Mouse (Mus musculus): Measurements from ENCODE around the gene Son.
"Not testable (repeated sequence)": the region's sequence is repeated elsewhere in the genome, so short reads cannot be mapped to it uniquely, and the experiment has no call there.

The Son gene

GRCm38 (mm10) chr16:91639161-91639560, 8.1 kb upstream of the Son start:
- no peak for DNase-seq (ENCODE audit: low read depth)

GRCm38 (mm10) chr16:91639636-91640035, 7.7 kb upstream of the Son start:
- DNase-seq (ENCODE audit: low read depth) = no peak

GRCm38 (mm10) chr16:91640171-91640570, 7.1 kb upstream of the Son start:
- DNase-seq (ENCODE audit: low read depth) = no peak

- no peak for DNase-seq (ENCODE audit: low read depth)
These were observed 2.4 kb upstream of the Son start for GRCm38 (mm10) chr16:91644901-91645300.

GRCm38 (mm10) chr16:91645420-91645819, 1.9 kb upstream of the Son start:
- not testable (repeated sequence) for DNase-seq (ENCODE audit: low read depth)

- peak; percentile 65 for DNase-seq (ENCODE audit: low read depth)
These were observed 1.2 kb upstream of the Son start for GRCm38 (mm10) chr16:91645995-91646602.

GRCm38 (mm10) chr16:91646681-91647419, 456 bp upstream of the Son start, which contains the start of gene Gart:
Gene Gart (minus strand): TSS chr16:91646952.
- DNase-seq (ENCODE audit: low read depth) = peak; percentile 91

GRCm38 (mm10) chr16:91648220-91648550, 879 bp downstream of the Son start:
- peak; percentile 82 for DNase-seq (ENCODE audit: low read depth)

GRCm38 (mm10) chr16:91649246-91649645, 1.9 kb downstream of the Son start:
- DNase-seq (ENCODE audit: low read depth) = no peak

GRCm38 (mm10) chr16:91649781-91650180, 2.5 kb downstream of the Son start:
- DNase-seq (ENCODE audit: low read depth) = no peak

GRCm38 (mm10) chr16:91652191-91652590, 4.9 kb downstream of the Son start:
- no peak for DNase-seq (ENCODE audit: low read depth)

GRCm38 (mm10) chr16:91655285-91655684, 8.0 kb downstream of the Son start:
- no peak for DNase-seq (ENCODE audit: low read depth)

- no peak for DNase-seq (ENCODE audit: low read depth)
These were observed 10.0 kb downstream of the Son start for GRCm38 (mm10) chr16:91657285-91657684.

GRCm38 (mm10) chr16:91658471-91658870, 11.2 kb downstream of the Son start:
- no peak for DNase-seq (ENCODE audit: low read depth)

GRCm38 (mm10) chr16:91659798-91660197, 12.5 kb downstream of the Son start:
- DNase-seq (ENCODE audit: low read depth) = no peak

- DNase-seq (ENCODE audit: low read depth) = no peak
These were observed 14.1 kb downstream of the Son start for GRCm38 (mm10) chr16:91661397-91661796.

GRCm38 (mm10) chr16:91662336-91662735, 15.0 kb downstream of the Son start:
- no peak for DNase-seq (ENCODE audit: low read depth)

GRCm38 (mm10) chr16:91663795-91664194, 16.5 kb downstream of the Son start:
- DNase-seq (ENCODE audit: low read depth) = no peak

- no peak for DNase-seq (ENCODE audit: low read depth)
These were observed 27.2 kb downstream of the Son start for GRCm38 (mm10) chr16:91674500-91674899.

GRCm38 (mm10) chr16:91678147-91678911, 31.0 kb downstream of the Son start:
- no peak for DNase-seq (ENCODE audit: low read depth)

- DNase-seq (ENCODE audit: low read depth) = no peak
These were observed 33.4 kb downstream of the Son start for GRCm38 (mm10) chr16:91680656-91681055.

GRCm38 (mm10) chr16:91685526-91685925, 38.2 kb downstream of the Son start:
- DNase-seq (ENCODE audit: low read depth) = no peak

- DNase-seq (ENCODE audit: low read depth) = no peak
These were observed 39.1 kb downstream of the Son start for GRCm38 (mm10) chr16:91686369-91686768.
